Mouse (Mus musculus): ENCODE measurements at regions not wholly inside any gene's neighbourhood (a gene's known extent, or its start where the extent isn't known, plus 50 kb on each side); places are given as distances from the start of the nearest gene placed in this dataset.

DNA sequence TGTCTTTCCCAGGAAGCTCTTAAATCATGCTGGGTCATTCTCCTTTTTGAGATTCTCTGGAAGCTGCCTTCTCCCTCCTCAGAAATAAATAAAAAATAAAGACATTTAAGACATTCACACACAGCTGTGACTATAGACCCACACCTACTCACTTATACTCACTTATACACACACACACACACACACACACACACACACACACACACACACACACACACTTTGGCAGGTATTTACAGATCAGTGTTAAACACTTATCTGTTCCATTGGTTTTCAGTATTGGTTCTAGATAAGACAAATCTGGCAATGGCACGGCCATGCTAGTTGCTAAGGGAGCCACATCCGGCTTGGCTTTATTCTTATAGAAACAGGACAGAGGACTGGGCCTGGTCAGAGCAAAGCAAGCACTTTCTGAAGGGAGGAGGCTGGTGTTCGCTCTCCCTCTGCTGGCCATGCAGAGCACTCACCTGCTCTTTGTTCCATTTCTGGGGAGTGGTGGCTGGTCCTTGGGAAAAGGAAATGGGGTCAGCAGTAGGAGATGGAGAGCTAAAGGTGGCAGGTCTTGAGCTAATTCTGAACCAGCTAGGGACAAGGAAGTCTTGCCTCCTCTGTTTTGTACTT, 123.8 kb upstream of the C1qtnf7 start:
- no peaks in the 10 kb centered on the region for H3K27me3 ChIP-seq (replicated peaks)
- TF ChIP-seq CTCF (conservative IDR thresholded peaks at IDR 0.05 in 1 of 2, IDR thresholded peaks at IDR 0.05 in 1 of 2; ENCODE audit: low read depth in 2 of 2, low read length in 2 of 2) (peak; percentile 59 to 79), UBTF (IDR thresholded peaks at IDR 0.05; ENCODE audit: low read depth, low read length) (no peak), IRF4 (IDR thresholded peaks at IDR 0.05; ENCODE audit: low read depth, low read length) (0 out of 2 replicates have a peak, but pooled peaks have one; percentile 24), SMC3 (IDR thresholded peaks at IDR 0.05; ENCODE audit: low read depth, low read length) (peak; percentile 69), RAD21 (IDR thresholded peaks at IDR 0.05; ENCODE audit: low read depth, low read length) (peak; percentile 79), MAFK (IDR thresholded peaks at IDR 0.05; ENCODE audit: insufficient replicate concordance, low read length) (no peak)
- H3K4me2 ChIP-seq (ENCODE audit: insufficient read depth, low read depth, poor library complexity, severe bottlenecking) = no peak overlapping the region
- no peak overlapping the region for H3K4me3 ChIP-seq (replicated peaks in 1 of 3; ENCODE audit: low read depth in 2 of 3, low read length in 2 of 3, poor library complexity in 1 of 3)
- H3K79me2 ChIP-seq (replicated peaks; ENCODE audit: control insufficient read depth, extremely low read depth, insufficient read depth, poor library complexity, severe bottlenecking) = no peaks in the 10 kb centered on the region
- no peaks in the 10 kb centered on the region for H3K9me3 ChIP-seq (replicated peaks; ENCODE audit: low read length)
- H3K9ac ChIP-seq (ENCODE audit: insufficient read depth, low read depth) = no peak overlapping the region
- dilution Hi-C loops (cut with MboI; ENCODE audit: extremely low pct_ligation_motif_present, extremely low pct_unique_long_range_greater_than_20kb, low sequenced_read_pairs) = no loop called here
- in situ Hi-C loops (cut with MboI; ENCODE audit: low pct_ligation_motif_present, low pct_unique_long_range_greater_than_20kb, low sequenced_read_pairs) = no loop called here
- peak; percentile 50 for DNase-seq (ENCODE audit: extremely low read depth)
- no peak overlapping the region for H3K27ac ChIP-seq (ENCODE audit: insufficient read depth, low read depth)
- H3K4me1 ChIP-seq (ENCODE audit: control insufficient read depth in 1 of 2, insufficient read depth in 2 of 2) = peaks cover 0 to 12% of the 10 kb centered on the region in 2 experiments; a peak in 2 of 4 replicates
- no peaks in the 10 kb centered on the region for H3K36me3 ChIP-seq (replicated peaks in 1 of 2; ENCODE audit: control insufficient read depth in 1 of 2, insufficient read depth in 1 of 2, low read length in 1 of 2)

GRCm38 (mm10) chr5:43392908-43393545, 122.3 kb upstream of the C1qtnf7 start:
- TF ChIP-seq MEF2A (IDR thresholded peaks at IDR 0.05; ENCODE audit: borderline replicate concordance, low read depth, low read length) = peak; percentile 46; the same call in 1 of the 2 replicates
- no peak for TF ChIP-seq JUND (conservative IDR thresholded peaks at IDR 0.05; ENCODE audit: low read depth, low read length)
- dilution Hi-C loops (cut with MboI; ENCODE audit: extremely low pct_ligation_motif_present, extremely low pct_unique_long_range_greater_than_20kb, low sequenced_read_pairs) (no loop called here), in situ Hi-C loops (cut with MboI; ENCODE audit: low pct_ligation_motif_present, low pct_unique_long_range_greater_than_20kb, low sequenced_read_pairs) (no loop called here)
- Histone ChIP-seq H3K4me1 (ENCODE audit: control insufficient read depth in 1 of 2, insufficient read depth in 2 of 2) (peaks cover 0 to 12% of the 10 kb centered on the region in 2 experiments; a peak in 2 of 4 replicates), H3K27me3 (replicated peaks) (no peaks in the 10 kb centered on the region), H3K79me2 (replicated peaks; ENCODE audit: control insufficient read depth, extremely low read depth, insufficient read depth, poor library complexity, severe bottlenecking) (no peaks in the 10 kb centered on the region), H3K4me3 (replicated peaks in 1 of 3; ENCODE audit: low read depth in 2 of 3, low read length in 2 of 3, poor library complexity in 1 of 3) (no peak overlapping the region), H3K36me3 (replicated peaks in 1 of 2; ENCODE audit: control insufficient read depth in 1 of 2, insufficient read depth in 1 of 2, low read length in 1 of 2) (no peaks in the 10 kb centered on the region), H3K9me3 (replicated peaks; ENCODE audit: low read length) (no peaks in the 10 kb centered on the region), H3K27ac (ENCODE audit: insufficient read depth, low read depth) (no peak overlapping the region), H3K4me2 (ENCODE audit: insufficient read depth, low read depth, poor library complexity, severe bottlenecking) (no peak overlapping the region), H3K9ac (ENCODE audit: insufficient read depth, low read depth) (no peak overlapping the region)
- peak; percentile 9 for DNase-seq (ENCODE audit: extremely low read depth)

- Histone ChIP-seq H3K4me1 (ENCODE audit: control insufficient read depth in 1 of 2, insufficient read depth in 2 of 2) (no peaks in the 10 kb centered on the region), H3K4me2 (ENCODE audit: insufficient read depth, low read depth, poor library complexity, severe bottlenecking) (no peak overlapping the region), H3K4me3 (replicated peaks in 1 of 3; ENCODE audit: low read depth in 2 of 3, low read length in 2 of 3, poor library complexity in 1 of 3) (no peak overlapping the region), H3K27me3 (replicated peaks) (no peaks in the 10 kb centered on the region), H3K79me2 (replicated peaks; ENCODE audit: control insufficient read depth, extremely low read depth, insufficient read depth, poor library complexity, severe bottlenecking) (no peaks in the 10 kb centered on the region), H3K9ac (ENCODE audit: insufficient read depth, low read depth) (no peak overlapping the region), H3K9me3 (replicated peaks; ENCODE audit: low read length) (no peaks in the 10 kb centered on the region), H3K36me3 (replicated peaks in 1 of 2; ENCODE audit: control insufficient read depth in 1 of 2, insufficient read depth in 1 of 2, low read length in 1 of 2) (no peaks in the 10 kb centered on the region), H3K27ac (ENCODE audit: insufficient read depth, low read depth) (no peak overlapping the region)
- TF ChIP-seq USF1 (IDR thresholded peaks at IDR 0.05; ENCODE audit: low read depth, low read length) = no peak
- TF ChIP-seq UBTF (IDR thresholded peaks at IDR 0.05; ENCODE audit: low read depth, low read length) = no peak
- no peak for TF ChIP-seq BHLHE40 (IDR thresholded peaks at IDR 0.05; ENCODE audit: low read depth, low read length)
- no peak for TF ChIP-seq MAFK (IDR thresholded peaks at IDR 0.05; ENCODE audit: insufficient replicate concordance, low read length)
- TF ChIP-seq ZC3H11A (IDR thresholded peaks at IDR 0.05; ENCODE audit: low read depth, low read length) = no peak
- no peak for TF ChIP-seq POLR2AphosphoS2 (IDR thresholded peaks at IDR 0.05; ENCODE audit: low read depth, low read length)
- TF ChIP-seq RAD21 (IDR thresholded peaks at IDR 0.05; ENCODE audit: low read depth, low read length) = no peak
- no peak for TF ChIP-seq JUND (conservative IDR thresholded peaks at IDR 0.05; ENCODE audit: low read depth, low read length)
- no peak for TF ChIP-seq CHD2 (IDR thresholded peaks at IDR 0.05; ENCODE audit: low read length)
- no peak for TF ChIP-seq CHD1 (IDR thresholded peaks at IDR 0.05; ENCODE audit: low read depth, low read length)
- TF ChIP-seq PAX5 (IDR thresholded peaks at IDR 0.05; ENCODE audit: low read length) = no peak
- no peak for TF ChIP-seq HCFC1 (IDR thresholded peaks at IDR 0.05; ENCODE audit: low read depth, low read length)
- TF ChIP-seq MAX (IDR thresholded peaks at IDR 0.05; ENCODE audit: low read length) = no peak
- no peak for TF ChIP-seq MEF2A (IDR thresholded peaks at IDR 0.05; ENCODE audit: borderline replicate concordance, low read depth, low read length)
- TF ChIP-seq JUN (IDR thresholded peaks at IDR 0.05; ENCODE audit: insufficient read depth, low read depth, low read length) = no peak
- no peak for TF ChIP-seq ELF1 (IDR thresholded peaks at IDR 0.05; ENCODE audit: low read depth, low read length)
- TF ChIP-seq USF2 (conservative IDR thresholded peaks at IDR 0.05; ENCODE audit: low read depth, low read length) = no peak
- in situ Hi-C loops (cut with MboI; ENCODE audit: low pct_ligation_motif_present, low pct_unique_long_range_greater_than_20kb, low sequenced_read_pairs) = no loop called here
- dilution Hi-C loops (cut with MboI; ENCODE audit: extremely low pct_ligation_motif_present, extremely low pct_unique_long_range_greater_than_20kb, low sequenced_read_pairs) = no loop called here
- no peak for DNase-seq (ENCODE audit: extremely low read depth)
Observed at GRCm38 (mm10) chr5:43417259-43417658, 98.1 kb upstream of the C1qtnf7 start.
